Mouse (Mus musculus) heart, postnatal 0 days (tissue): Measurements from ENCODE around the gene Kdelr2.

Source experiments
- CTCF ChIP-seq: IDR thresholded peaks from 2 replicates; pipeline ENCODE4 v1.5.1; 2016; ENCODE audit warnings: antibody characterized with exemption, control low read depth, low read depth
- EP300 ChIP-seq: IDR thresholded peaks from 2 replicates; pipeline ENCODE4 v1.6.1; 2016; ENCODE audit warnings: antibody characterized with exemption, low read depth

DNA sequence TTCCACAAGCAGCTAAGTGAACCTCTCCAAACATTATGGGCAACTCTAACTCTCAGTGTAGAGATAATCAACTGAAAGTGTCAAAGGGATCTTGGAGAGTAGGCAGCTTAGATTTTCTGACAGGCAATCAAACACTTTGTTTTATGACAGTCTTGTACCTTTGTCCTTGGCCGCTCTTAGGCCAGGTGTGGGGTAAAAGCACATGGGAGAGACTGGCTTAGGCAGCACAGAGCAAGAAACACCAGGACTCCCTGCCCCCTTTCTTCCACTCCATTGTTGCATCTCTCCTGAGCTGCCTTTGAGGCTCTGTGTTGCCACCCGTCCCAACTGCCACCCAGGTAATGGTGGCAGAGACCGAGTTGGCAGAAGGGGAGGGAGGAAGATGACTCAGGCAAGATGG lies 37.7 kb downstream of the Kdelr2 start:
- TF ChIP-seq CTCF (no peak), EP300 (no peak)
